Mouse (Mus musculus): ENCODE data around the gene Ankrd37. TPM values are rescaled to one million over a fixed set of nuclear protein-coding genes. Genes with fewer than 3 reads are reported as not detected.
A peak's percentile ranks its signal among the peaks of the same experiment; 100 is the strongest.

Gene Ankrd37
- polyA plus RNA-seq (2017; shearing (Covaris generic)): 10 to 100 TPM; 13.0 to 15.2 TPM

DNA sequence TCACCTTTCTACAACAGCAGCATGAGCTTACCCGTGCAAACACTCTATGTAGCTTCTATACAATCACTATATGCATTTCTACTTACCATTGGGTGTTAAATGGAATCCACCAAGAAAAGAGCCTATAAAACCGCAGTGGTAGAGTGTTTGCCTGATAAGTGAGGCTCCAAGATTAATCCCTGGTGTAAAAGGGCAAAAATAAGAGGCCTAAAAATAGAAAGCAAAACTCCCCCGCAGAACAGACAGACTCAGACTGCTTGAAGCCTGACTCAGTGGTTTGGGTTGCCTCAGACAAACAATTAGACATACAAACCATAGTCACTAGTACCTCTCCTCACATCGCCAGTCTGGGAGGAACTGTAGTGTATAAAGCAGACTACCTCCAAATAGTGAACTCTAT lies at the start of gene Ankrd37:
Gene Ankrd37, minus strand, starts transcription at position 112 of the 400 bp plus-strand sequence.
- ATAC-seq: no peak

DNA sequence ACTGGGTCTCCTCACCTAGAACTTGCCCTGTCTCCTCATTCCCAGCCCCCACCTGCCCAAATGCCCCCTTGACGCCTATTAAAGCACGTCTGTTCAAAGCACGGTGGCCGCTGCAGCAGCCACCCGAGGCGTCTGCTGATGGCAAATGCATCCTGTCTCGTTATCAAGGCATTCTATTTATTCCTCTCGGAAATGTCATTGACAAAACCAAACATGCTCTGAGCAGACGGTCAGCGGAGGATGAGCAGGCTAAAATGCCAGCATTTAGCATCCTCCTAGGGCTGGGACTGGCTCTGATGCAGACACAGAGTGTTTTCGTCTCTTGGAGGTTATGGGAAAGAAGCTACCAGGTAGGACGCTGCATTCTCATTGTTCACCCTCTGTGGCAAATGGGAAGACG lies 34.8 kb upstream of the Ankrd37 start:
- no peak for ATAC-seq

DNA sequence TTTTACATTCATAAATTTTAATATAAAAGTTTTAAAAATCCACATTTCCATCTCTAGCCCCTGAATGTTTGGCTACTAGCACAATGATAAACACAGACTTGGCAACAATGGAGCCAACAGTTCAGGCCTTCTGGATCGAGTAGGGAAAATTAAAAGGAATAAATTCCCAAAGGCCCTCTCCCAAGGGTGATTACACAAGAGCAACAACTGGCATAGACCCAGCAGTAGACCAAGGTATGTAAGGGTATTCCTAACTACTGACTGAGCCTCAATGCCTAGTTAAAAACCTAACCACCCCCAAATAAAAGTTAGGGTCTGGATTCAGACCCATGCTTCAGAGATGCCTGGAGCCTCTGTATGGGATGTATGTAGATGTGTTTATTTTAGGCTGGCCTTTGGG lies 34.2 kb upstream of the Ankrd37 start:
- no peak for ATAC-seq

DNA sequence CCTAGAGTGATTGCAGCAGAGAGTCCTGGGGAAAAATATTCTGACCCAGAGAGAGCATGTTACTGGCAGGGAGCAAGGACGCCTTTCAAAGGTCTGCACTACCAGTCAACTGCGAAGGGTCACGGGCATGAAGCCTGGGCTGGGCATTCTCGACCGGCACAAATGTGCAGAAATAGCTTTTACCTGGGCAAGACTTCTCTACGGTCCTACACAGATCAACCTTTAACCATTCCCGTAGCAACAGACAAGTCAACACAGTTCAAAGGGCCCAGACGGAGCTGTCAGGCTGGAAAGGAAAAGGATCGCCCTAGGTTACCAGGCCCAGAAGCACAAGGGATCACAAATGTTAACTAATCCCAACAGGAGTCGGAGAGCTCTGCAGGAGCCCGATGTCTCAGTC lies 30.7 kb upstream of the Ankrd37 start:
- no peak for ATAC-seq

DNA sequence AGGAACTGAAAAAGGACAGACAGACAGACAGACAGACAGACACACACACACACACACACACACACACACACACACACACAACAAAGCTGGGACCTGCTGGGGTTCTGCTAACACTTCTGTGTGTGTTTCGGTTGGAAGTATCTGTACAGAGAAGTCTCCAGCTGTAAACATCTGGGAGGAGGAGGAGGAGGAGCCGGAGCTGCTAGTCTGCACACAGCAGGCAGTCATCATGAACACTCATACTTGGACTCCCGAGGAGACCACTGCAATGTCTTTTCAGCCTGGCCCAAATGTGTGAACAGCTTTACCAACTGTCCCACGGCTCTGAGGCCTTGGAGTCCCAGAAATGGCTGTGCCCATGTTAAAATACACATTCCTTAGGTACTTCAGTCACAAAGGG lies 18.9 kb upstream of the Ankrd37 start:
- ATAC-seq: no peak

DNA sequence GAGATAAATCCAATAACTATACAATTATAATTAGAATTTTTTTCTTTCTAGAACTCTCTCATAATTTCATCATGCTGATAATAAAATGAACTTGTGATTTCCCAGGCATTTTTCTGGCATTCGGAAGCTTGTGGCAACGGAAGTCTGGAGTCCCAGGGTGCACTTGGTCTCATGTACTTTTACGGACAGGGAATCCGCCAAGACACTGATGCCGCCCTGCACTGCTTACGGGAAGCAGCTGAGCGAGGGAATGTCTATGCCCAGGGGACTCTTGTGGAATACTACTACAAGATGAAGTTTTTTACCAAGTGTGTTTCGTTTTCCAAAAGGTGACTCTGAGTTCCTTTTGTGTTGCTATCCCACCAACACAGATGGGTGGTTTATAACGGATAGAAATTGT lies 17.3 kb upstream of the Ankrd37 start:
- no peak for ATAC-seq

DNA sequence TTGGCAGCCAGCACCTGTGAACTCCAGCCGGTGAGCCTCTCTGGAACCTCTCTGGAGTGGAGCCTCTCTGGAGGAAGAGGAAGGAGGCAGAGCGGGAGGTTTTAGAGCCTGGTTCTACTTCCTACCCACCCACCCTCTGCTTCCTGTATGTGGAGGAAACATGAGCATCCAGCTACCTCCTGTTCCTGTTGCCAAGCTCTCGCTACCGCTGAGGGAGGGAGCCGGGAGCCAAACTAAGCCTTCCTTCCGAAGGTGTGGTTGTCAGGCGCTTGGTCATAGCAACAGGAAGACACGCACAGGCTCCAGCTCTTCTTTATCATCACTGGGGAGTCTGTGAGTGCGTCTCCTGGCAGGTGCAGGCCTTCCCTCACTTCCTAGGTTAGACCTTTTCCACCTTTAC lies 16.7 kb upstream of the Ankrd37 start:
- no peak for ATAC-seq

DNA sequence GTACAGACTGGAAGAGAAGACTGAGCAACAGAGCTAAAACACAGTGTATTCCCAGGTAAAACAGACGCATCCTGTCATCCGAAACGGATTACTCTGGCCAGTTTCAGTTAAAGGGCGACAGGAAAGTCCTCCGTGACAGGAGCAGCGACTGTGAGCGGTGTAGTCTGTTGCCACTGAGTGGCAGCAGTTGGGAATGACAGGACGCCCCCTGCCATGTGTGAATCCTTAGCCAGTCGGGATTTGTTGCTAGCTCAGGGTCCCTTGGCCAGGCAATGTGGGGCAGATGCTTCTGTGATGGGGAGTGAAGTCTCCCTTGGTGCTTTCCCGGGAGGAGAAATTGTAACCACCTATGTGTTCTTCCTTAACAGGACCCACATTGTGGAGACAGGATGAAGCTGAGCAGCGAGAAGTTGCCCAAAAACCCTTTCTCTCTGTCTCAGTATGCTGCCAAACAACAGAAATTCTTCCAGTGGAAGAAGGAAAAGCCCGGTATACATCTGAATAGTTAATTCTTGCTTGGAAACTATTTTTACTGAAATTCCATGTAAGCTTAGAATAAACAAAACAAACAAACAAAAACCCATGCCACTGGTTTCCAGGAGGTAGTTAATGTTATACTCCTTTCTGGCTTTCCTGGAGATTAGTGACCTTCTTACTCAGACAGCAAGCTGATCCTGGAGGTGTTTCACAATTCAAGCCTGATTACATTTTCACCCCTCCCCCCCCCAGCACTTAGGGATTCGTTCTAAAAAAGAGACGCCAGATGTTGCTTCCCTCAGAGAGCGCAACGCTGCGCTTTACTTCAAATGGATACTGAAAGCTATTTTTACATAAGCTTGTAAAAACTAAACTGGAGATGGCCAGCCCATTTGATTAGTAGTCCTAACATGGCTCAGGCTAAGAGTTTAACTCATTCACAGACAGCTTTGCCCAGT lies 5.5 kb upstream of the Ankrd37 start:
- no peak for ATAC-seq

DNA sequence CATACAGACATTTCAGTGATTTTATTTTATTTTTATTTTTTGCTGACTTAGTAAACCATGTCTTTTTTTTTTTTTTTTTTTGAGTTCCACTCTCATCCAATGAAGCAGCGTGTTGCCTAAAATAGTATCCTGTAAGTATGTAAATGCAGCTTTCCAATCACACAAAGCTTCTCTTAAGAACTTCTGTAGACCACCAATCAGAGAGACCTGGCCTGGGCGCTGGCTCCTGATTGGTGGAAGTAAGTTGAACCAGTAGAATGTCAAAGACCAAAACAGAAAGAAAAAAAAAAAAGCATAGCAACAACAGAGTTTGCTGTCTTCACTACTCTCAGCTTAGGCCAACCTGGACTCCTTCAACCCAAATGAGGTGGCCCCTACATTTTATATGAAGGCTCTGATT lies 4.8 kb upstream of the Ankrd37 start:
- no peak for ATAC-seq

DNA sequence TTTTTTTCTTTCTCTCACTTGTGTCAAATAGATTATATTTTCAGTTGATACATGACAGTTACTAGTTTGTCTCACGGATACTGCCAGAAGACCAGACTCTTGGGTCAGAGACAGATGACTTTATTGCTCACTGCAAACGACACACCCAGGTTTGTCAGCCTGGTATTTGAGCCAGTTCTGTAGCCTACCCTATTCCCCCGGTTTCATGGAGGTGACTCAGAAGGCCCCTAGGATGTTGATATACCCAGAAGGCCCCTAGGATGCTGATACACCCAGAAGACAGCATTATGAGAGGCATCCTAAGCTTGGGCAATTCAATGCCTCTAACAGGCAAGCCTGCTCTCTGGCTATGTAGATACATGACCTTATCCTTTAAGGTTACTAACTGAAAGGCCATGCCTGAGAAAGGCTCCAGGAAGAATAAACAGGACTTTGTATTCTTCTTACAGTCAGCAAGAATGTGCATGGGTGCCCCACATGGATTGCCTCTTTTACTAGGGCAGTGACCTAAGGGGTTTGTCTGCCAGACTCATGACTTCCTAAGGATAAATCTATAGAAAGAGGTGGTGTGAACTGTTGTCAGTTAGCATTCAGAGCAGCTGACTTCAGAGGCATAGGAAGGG lies 1.7 kb upstream of the Ankrd37 start:
- ATAC-seq: no peak

DNA sequence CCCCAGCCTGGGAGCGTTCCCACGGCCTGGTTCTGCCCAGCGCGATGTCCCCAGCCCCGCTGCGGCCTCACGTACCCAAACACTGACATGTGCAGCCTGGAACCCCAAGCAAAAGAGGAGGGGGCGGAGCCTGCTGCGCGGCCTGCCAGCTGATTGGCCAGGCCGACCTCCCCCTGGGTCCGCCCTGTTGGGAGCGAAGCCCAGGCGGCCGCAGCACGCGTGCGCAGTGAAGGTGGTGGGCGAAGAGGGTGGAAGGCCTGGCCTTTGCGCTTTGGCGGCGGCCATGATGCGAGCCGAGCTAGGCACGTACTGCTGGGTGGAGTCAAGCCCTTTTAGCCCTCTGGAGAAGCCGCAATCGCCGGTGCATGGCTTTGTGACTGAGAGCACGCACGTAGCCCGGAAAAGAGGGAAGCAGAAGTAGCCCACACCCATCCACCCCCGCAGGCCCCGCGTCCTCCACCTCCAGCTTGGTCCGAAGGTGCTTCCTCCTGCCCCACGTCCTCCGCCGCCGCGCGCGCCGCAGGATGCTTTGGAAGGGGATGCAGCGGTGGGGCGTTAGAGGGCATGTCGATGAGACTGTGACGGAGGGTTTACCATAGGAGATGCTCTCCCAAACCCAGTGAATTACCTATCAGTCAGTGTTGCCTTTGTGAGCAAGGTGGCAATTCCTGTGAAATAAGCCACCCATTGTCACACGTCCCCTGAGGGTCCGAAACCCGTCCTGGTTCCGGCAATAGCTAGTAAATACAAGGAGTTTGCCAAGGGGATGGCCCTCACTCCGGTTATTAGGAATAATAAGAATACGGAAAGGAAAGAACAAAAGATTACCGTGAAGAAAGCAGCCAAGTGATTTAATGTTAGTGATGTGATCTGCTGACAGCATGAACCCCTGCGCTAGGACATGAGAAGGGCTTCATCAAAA lies 5.5 kb downstream of the Ankrd37 start:
- ATAC-seq: peak; percentile 95

DNA sequence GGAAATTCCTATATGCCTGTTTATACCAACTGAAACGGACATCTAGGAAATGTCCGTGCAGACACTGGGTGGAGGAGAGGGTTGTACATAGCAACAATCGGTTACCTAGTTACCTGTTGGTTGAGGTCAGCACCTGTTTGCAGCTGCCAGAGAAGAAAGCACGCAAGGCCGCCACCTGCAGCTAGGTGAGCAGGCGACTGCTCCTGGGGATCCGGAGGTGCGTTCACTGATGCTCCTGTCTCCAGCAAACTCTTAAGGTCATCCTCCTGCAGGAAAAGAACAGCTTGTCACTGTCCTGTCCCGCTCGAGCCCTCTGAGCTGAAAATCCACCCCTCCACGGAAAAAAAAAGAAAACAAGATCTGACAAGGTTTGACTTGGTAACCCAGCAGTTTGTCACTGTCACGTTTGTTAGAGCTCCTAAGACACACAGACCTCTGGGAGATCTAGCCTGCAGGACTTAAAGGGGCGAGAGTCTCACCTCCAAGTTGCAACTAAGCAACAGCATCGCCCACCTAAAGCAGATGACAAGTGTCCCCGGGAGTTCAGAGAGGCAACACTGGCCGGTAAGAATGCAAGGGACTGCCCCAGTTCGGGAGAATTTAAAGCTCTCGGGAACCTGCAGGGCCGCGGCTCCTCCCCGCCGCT lies 6.2 kb downstream of the Ankrd37 start, which contains the start of gene Lrp2bp:
Gene Lrp2bp, plus strand, starts transcription at position 166 of the 646 bp plus-strand sequence.
- ATAC-seq: no peak

DNA sequence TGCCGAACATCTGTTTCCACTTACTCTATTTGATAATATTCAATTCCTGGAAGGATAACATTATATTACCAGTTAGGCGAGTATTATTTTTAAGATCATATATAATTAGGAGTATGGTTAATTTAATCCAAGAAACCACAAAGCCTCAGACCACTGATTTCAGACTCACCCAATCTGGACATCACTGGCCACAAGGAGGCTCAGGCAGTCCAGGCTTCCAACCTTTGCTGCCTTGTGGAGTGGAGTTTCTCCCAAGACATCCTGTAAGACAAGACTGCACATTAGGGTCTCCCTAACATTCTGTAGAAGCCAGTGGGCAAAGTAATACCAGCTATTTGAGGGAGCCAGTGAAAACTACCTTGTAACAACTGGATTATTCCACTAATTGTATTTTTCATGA lies 7.3 kb downstream of the Ankrd37 start:
- no peak for ATAC-seq

DNA sequence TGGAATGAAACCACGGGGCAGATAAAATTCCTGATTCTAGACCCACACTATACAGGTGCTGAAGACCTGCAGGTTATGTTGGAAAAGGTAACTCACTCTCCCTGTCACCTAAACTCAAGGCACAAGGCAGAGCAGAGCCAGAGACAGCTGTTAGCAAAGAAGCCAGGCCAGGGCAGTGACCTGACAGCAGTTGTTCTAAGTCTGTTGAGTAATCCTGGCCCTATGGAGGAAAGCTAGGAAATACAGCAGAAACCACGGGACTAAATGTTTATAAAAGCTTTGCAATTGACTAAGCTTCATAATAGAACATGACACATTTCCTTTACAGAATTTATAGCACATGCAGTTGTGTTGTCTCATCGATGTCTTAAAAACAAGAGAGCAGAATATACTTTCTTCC lies 9.9 kb downstream of the Ankrd37 start:
- ATAC-seq: no peak

DNA sequence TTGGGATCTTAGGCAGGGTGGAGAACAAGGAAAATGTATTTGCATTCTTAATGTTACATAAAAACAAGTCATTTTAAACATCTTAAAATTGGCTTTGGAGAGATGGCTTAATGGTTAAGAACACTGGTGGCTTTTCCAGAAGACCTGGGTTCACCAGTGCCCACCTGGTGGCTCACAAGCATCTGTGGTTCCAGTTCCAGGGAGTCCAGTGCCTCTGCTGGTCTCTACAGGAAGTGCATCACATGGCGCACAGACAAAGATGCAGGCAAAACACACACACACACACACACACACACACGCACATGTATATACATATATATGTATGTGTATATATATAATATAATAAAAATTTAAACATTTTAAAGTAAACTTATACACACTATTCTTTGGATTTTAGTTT lies 11.4 kb downstream of the Ankrd37 start:
- ATAC-seq: peak; percentile 63

DNA sequence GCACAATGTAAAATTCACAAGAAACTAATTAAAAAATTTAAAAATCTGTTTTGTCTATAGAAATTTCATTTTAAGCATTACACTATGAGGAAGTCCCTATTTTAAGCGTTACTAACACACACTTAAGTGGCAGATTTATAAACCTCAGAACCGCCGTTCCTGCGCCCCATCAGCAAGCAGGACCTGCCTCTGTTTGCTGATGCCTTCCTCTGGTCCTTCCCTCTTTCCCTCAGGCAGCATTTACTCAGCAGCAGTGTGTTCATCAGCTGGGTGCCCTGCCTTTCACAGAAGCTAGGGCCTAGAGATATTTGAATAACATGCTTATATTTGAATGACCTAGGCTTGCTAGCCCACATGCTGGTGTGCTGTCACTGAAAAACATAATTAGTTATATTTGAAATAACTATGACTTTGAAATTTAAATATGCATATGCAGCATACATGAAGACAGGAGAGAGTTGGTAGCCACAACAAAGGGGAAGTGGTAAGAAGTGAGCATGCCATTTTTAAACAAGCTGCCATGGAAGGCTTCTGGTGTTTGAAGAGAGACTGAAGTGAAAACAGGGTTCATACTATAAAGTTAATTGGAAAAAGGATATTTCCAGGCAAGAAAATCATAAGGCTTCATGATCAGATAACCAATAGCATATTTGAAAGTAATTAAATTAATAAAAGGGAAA lies 14.7 kb downstream of the Ankrd37 start:
- ATAC-seq: no peak

DNA sequence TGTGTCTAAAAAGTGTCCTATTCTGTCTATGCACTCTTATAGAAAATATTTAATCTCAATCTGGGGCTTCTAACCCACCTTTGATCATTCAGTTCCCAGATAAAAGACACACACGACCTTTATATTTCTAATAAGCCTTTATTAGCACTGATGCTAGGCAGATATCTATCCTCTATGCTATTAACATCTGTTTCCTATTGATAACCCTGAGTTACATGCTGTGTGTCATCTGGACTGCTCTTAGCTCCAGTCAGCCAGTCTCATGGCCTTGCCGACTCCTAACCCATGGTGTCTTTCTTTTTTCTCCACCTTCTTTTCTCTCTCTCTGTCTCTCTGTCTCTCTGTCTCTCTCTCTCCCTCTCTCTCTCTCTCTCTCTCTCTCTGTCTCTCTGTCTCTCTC lies 17.3 kb downstream of the Ankrd37 start:
- ATAC-seq: no peak

DNA sequence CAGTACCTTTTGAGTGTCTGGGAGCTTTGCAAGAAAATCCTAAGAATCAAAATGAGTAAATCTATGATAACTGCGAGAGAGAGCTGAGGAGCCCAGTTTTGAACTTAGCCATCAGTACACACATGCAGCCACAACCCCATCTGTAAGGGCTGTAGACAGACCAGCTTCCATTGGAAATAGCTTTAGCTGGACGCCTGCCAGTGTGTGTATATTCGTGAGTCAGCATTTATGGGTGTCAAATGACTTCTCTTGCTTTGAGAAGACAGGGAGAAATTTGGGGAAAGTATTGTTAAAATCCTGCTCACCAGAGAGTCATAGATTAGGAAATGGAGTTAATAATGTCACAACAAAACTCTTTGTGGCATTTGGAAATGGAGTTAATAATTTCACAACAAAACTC lies 18.8 kb downstream of the Ankrd37 start:
- no peak for ATAC-seq

DNA sequence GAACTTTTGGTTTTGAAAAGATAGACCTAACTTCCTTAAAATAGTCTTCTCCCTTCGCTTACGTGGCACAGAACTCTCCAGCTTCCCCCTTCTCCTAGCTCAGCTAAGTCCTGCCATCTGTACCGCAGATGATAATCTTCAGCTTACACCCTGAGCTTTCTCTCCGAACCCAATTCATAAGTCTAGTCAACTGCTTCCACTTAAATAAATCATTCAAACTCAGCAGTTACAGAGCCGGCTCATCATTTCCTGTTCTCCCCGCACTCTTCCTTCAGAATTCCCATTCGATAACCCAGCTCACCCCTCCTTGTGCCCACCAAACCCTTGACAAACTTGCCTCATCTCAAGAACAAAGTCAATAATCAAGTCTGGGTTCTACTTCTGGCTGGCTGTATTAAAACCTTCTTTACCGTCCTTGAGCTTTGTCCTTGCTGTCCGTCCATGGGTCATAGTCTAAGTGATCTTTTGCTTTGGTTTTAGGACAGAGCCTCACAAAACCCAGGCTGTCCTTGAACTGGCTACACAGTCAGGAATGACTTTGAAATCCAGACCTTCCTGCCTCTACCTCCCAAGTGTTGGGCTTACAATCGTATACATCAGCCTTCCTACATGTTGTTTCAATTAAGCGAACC lies 29.6 kb downstream of the Ankrd37 start:
- ATAC-seq: no peak

DNA sequence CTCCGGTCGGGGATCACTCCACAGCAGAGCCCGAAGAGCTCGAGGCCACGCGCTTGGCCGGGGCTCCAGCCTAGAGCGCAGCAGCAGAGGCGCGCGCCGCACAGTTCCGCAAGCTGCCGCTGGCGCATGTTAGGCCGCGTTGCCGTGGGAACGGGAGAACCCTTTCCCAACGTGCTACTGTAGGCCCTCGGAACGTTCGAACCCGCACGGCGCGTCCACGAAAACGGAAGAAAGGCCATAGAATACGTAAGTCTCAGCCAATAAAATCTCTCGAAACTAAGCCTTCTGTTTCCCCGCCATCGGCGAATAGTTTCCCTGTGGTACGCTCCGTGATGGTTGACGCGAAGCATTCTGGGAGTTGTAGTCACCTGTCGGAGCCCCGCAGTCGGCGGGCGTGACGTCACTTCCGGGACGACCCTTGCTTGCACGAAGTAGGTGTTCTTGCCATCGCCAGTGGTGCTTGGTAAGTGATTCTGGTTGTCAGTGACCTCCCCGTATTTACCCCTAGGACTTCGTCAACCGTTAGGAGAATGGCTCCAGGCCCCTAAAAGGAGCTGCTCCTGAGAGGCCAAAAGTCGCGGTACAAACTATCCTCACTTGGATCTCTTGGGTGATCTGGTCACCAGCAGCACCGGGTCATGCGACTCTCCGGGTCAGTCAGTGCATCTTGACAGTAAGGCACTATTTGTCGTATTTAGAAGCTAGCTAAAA lies 30.2 kb downstream of the Ankrd37 start, which contains the start of the genes 1700029J07Rik and Ufsp2:
Gene 1700029J07Rik, minus strand, starts transcription at position 127 of the 711 bp plus-strand sequence.
Gene Ufsp2, plus strand, starts transcription at position 403 of the 711 bp plus-strand sequence.
- ATAC-seq: peak; percentile 95
